Mouse (Mus musculus) hindbrain, embryonic 16.5 days (tissue): ENCODE measurements at regions not wholly inside any gene's neighbourhood (a gene's known extent, or its start where the extent isn't known, plus 50 kb on each side); places are given as distances from the start of the nearest gene placed in this dataset.

Experiments
- ATAC-seq: fragments of 200-750 bp; cut with Nextera tagmentation; 2 replicates; pipeline ENCODE4 v1.8.0; 2017; ENCODE audit warnings: moderate TSS enrichment, moderate library complexity
- H3K27ac ChIP-seq: fragments of 300-500 bp; sonication (generic); 2 replicates; pipeline ENCODE4 v1.5.1; 2014; ENCODE audit warnings: low read depth, mild to moderate bottlenecking, control low read depth, low read length, moderate library complexity
- H3K27me3 ChIP-seq: fragments of 300-500 bp; sonication (generic); replicated peaks from 2 replicates; pipeline ENCODE4 v1.6.1; 2014; ENCODE audit warnings: low read length; ENCODE audit not compliant: control insufficient read depth, insufficient read depth
- H3K36me3 ChIP-seq: fragments of 300-500 bp; sonication (generic); 2 replicates; pipeline ENCODE4 v1.6.1; 2014; ENCODE audit warnings: mild to moderate bottlenecking, low read length, moderate library complexity, mixed read lengths; ENCODE audit not compliant: control insufficient read depth, insufficient read depth
- H3K4me1 ChIP-seq: fragments of 300-500 bp; sonication (generic); 2 replicates; pipeline ENCODE4 v1.6.1; 2014; ENCODE audit warnings: low read depth, low read length; ENCODE audit not compliant: control insufficient read depth, insufficient read depth
- H3K4me2 ChIP-seq: fragments of 300-500 bp; sonication (generic); 2 replicates; pipeline ENCODE4 v1.6.1; 2014; ENCODE audit warnings: mild to moderate bottlenecking, low read length, control low read depth, moderate library complexity
- H3K4me3 ChIP-seq: fragments of 300-500 bp; sonication (generic); 2 replicates; pipeline ENCODE4 v1.5.1; 2014; ENCODE audit warnings: mild to moderate bottlenecking, low read length, control low read depth, moderate library complexity
- H3K9ac ChIP-seq: fragments of 300-500 bp; sonication (generic); 2 replicates; pipeline ENCODE4 v1.6.1; 2014; ENCODE audit warnings: low read depth, mild to moderate bottlenecking, control low read depth, low read length, moderate library complexity
- H3K9me3 ChIP-seq: fragments of 300-500 bp; sonication (generic); 2 replicates; pipeline ENCODE4 v1.6.1; 2014; ENCODE audit warnings: mild to moderate bottlenecking, low read length, moderate library complexity; ENCODE audit not compliant: control insufficient read depth
- WGBS: fragments of 180-500 bp; shearing (Covaris S2); extraction: QIAGEN DNeasy Blood & Tissue Kit; methylation state at CpG from one replicate; pipeline ENCODE4 v1.1.7; 2014; 5-methylcytosine and 5-hydroxymethylcytosine counted together

- Histone ChIP-seq H3K27me3 (no peaks in the 10 kb centered on the region), H3K27ac (no peak overlapping the region), H3K4me3 (no peak overlapping the region), H3K9me3 (no peaks in the 10 kb centered on the region), H3K4me2 (no peak overlapping the region), H3K4me1 (no peaks in the 10 kb centered on the region; the same call in 1 of the 2 replicates), H3K9ac (no peak overlapping the region), H3K36me3 (no peaks in the 10 kb centered on the region)
- no peak for ATAC-seq
- WGBS = 62% methylated on average over 4 of the region's 4 CpGs
These were observed 76.5 kb upstream of the Ccser1 start for GRCm38 (mm10) chr6:61103459-61104234.

GRCm38 (mm10) chr6:61115250-61115649, 64.9 kb upstream of the Ccser1 start:
- no peak overlapping the region for H3K9ac ChIP-seq
- no peak for ATAC-seq
- no peak overlapping the region for H3K4me3 ChIP-seq
- H3K27ac ChIP-seq = no peak overlapping the region
- 52% methylated on average over 1 of the region's 1 CpGs for WGBS
- H3K36me3 ChIP-seq = no peaks in the 10 kb centered on the region
- no peaks in the 10 kb centered on the region for H3K9me3 ChIP-seq
- H3K27me3 ChIP-seq = no peaks in the 10 kb centered on the region
- H3K4me2 ChIP-seq = no peak overlapping the region
- no peaks in the 10 kb centered on the region for H3K4me1 ChIP-seq

GRCm38 (mm10) chr6:61119590-61119989, 60.5 kb upstream of the Ccser1 start:
- Histone ChIP-seq H3K27ac (no peak overlapping the region), H3K27me3 (no peaks in the 10 kb centered on the region), H3K4me1 (no peaks in the 10 kb centered on the region), H3K4me2 (no peak overlapping the region), H3K9ac (no peak overlapping the region), H3K9me3 (no peaks in the 10 kb centered on the region), H3K4me3 (no peak overlapping the region), H3K36me3 (no peaks in the 10 kb centered on the region)
- no peak for ATAC-seq
- WGBS = 72% methylated on average over 2 of the region's 2 CpGs

- no peak overlapping the region for H3K27ac ChIP-seq
- no peaks in the 10 kb centered on the region for H3K4me1 ChIP-seq
- H3K4me2 ChIP-seq = no peak overlapping the region
- H3K27me3 ChIP-seq = no peaks in the 10 kb centered on the region
- H3K9me3 ChIP-seq = no peaks in the 10 kb centered on the region
- 83% methylated on average over 3 of the region's 3 CpGs for WGBS
- H3K4me3 ChIP-seq = no peak overlapping the region
- no peak for ATAC-seq
- H3K9ac ChIP-seq = no peak overlapping the region
- H3K36me3 ChIP-seq = no peaks in the 10 kb centered on the region
These were observed 54.7 kb upstream of the Ccser1 start for GRCm38 (mm10) chr6:61125431-61125830.

- no peaks in the 10 kb centered on the region for H3K36me3 ChIP-seq
- H3K27ac ChIP-seq = no peak overlapping the region
- no peak overlapping the region for H3K4me2 ChIP-seq
- no peaks in the 10 kb centered on the region for H3K4me1 ChIP-seq
- ATAC-seq = no peak
- no peak overlapping the region for H3K4me3 ChIP-seq
- 46% methylated on average over 1 of the region's 1 CpGs for WGBS
- H3K27me3 ChIP-seq = no peaks in the 10 kb centered on the region
- H3K9ac ChIP-seq = no peak overlapping the region
- H3K9me3 ChIP-seq = no peaks in the 10 kb centered on the region
These were observed 52.9 kb upstream of the Ccser1 start for GRCm38 (mm10) chr6:61127238-61127637.

- H3K9ac ChIP-seq = no peak overlapping the region
- H3K36me3 ChIP-seq = no peaks in the 10 kb centered on the region
- H3K4me1 ChIP-seq = no peaks in the 10 kb centered on the region
- ATAC-seq = no peak
- no peaks in the 10 kb centered on the region for H3K27me3 ChIP-seq
- 87% methylated on average over 1 of the region's 1 CpGs for WGBS
- no peak overlapping the region for H3K4me2 ChIP-seq
- no peak overlapping the region for H3K4me3 ChIP-seq
- no peaks in the 10 kb centered on the region for H3K9me3 ChIP-seq
- no peak overlapping the region for H3K27ac ChIP-seq
These were observed 51.9 kb upstream of the Ccser1 start for GRCm38 (mm10) chr6:61128211-61128610.
